Mouse (Mus musculus): ENCODE data around the gene Orai1.
"Not testable (repeated sequence)": the region's sequence is repeated elsewhere in the genome, so short reads cannot be mapped to it uniquely, and the experiment has no call there.

Gene Orai1

DNA sequence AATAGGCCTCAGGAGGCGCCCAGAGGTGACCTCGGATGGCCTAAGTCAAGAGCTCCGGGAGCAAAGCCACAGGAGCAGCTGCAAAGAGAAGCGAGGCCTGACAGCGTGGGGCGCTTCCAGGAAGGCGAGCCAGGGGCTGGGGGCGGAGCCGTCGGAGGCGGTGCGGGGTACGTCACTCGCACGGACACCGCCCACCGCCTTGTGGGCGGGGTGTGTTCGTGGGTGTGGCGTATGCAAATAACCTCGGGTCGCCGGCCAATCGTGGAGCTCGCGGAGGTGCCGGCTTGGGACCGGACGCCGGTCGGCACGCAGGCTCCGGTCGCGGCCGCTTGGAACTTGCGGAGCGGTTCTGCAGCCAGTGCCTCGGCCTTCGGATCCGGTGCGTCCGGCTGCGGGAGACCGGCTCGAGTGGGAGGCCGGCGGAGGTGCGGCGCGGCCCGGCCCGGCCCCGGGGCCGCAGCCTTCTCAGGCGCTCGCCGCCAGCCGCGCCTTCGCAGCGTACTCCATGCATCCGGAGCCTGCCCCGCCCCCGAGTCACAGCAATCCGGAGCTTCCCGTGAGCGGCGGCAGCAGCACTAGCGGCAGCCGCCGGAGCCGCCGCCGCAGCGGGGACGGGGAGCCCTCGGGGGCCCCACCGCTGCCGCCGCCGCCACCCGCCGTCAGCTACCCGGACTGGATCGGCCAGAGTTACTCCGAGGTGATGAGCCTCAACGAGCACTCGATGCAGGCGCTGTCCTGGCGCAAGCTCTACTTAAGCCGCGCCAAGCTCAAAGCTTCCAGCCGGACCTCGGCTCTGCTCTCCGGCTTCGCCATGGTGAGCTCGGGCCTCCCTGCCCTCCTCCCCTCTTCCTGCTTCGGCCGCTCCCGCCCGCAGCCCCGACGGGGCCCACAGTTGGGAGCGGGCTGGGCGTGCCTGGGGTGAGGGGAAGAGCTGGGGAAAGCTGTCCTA, at the start of gene Orai1:
Gene Orai1, plus strand, starts transcription at position 322 of the 949 bp plus-strand sequence.
- peak; percentile 92 to 96 for DNase-seq (ENCODE audit: low spot score in 2 of 2)

DNA sequence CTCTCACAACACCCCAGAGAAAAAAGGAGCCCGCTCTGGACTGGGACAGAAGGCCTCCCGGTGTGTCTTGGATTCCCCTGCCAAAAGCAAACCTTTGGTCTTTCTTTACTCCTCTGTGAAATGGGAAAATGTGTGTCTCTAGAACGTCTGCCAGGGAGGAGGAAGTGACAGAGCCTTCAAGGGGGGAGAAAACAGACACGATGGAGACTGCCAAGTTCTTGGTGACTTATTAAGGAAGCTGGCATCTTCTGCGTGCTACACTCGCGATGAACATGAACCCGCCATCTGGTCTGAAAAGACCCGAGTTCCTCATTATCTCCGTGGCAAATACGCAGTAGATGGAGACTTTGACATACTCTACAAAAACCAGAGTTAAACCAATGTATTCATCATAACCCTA, 49.4 kb upstream of the Orai1 start:
- DNase-seq (ENCODE audit: low spot score in 2 of 2) = peak in 1 of 2 experiments; percentile 24

- DNase-seq (ENCODE audit: low spot score in 2 of 2) = peak; percentile 52 to 75
Observed at GRCm38 (mm10) chr5:122968322-122968721, 46.6 kb upstream of the Orai1 start.

DNA sequence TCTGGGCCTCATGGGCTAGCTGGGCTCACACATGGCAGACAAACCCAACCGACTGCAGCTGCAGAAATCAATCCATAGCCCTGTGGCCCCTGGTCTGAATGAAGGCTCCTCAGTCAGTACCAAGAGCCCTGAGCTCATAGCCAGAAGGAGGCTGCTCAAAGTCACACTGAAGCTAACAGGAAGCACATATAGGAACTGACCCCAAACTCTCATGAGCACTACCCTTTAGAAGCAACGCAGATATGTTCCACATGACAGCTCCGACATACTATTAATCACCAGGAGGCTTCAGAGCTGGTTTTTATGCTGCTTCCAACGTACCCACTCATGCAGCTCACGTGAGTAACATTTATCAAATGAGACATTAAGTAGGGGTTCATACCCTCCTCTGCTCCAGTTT, 44.8 kb upstream of the Orai1 start:
- no peak for DNase-seq (ENCODE audit: low spot score in 2 of 2)

GRCm38 (mm10) chr5:122971438-122971837, 43.4 kb upstream of the Orai1 start:
- DNase-seq (ENCODE audit: low spot score in 2 of 2) = peak in 1 of 2 experiments; percentile 30

DNA sequence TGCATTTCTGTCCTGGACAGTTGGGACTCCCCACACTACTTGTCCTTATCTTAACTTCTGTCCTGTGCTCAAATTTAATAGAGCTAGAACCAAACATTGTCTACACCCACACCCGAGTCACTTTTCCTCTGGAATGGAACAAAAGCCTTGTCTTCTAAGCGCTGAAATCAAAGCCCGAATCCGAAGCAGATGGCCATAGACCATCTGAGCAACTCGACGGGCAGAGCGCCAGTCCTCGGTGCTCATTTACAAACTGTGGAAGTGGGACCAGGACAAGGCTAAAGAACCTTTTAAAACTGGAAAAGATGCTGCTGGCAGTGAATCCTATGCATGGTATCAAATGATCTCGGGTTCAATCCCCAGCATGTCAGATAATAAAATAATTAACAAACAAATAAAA, 42.8 kb upstream of the Orai1 start:
- DNase-seq (ENCODE audit: low spot score in 2 of 2) = peak in 1 of 2 experiments; percentile 55

DNA sequence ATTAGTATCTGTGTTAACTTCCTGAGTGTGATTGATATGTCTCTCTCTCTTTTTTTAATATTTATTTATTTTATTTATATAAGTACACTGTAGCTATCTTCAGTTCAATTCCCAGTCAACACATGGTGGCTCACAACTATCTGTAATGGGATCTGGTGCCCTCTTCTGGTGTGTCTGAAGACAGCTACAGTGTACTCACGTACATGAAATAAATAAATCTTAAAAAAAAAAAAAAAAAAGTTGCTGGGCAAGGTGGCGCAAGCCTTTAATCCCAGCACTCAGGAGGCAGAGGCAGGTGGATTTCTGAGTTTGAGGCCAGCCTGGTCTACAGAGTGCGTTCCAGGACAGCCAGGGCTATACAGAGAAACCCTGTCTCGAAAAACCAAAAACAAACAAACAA, 40.2 kb upstream of the Orai1 start:
- DNase-seq (ENCODE audit: low spot score in 2 of 2) = not testable (repeated sequence)

DNA sequence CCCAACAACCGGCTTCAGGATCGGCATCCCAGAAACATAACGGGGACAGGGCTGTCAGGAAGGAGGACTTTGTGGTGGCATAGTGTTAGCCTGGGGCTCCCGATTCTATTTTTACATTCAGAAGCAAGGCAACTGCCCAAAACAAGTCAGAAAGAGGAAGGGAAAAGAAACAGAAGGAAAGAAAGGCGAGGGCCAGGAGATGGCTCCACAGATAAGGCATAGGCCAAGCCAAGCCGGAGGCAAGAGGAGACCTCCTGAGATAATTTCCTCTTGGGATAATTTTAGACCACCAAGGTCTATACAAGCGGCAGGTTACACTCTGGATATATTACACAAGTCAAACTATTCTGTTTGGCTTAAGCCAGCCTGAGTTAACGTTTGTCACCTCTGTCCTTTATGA, 35.9 kb upstream of the Orai1 start:
- no peak for DNase-seq (ENCODE audit: low spot score in 2 of 2)

DNA sequence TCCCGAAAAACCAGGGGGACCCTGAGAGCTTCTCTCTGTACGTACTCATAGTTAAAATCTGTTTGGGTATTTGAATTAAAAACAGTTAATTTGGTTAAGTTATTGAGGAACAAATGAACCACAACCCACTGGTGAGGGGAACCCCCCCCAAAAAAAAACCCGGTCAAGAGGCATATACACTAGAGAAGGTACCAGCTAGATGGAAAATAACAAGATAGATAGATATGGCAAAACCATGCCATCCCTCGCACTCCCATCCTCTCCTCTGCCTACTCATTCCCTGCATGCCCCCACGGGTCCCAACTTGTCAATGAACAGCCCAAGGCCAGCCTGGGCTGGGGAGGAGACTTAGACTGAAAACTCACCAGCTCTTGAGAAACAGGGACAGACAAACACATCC, 30.4 kb upstream of the Orai1 start:
- DNase-seq (ENCODE audit: low spot score in 2 of 2) = no peak

- no peak for DNase-seq (ENCODE audit: low spot score in 2 of 2)
Observed at GRCm38 (mm10) chr5:122985276-122985675, 29.6 kb upstream of the Orai1 start.

DNA sequence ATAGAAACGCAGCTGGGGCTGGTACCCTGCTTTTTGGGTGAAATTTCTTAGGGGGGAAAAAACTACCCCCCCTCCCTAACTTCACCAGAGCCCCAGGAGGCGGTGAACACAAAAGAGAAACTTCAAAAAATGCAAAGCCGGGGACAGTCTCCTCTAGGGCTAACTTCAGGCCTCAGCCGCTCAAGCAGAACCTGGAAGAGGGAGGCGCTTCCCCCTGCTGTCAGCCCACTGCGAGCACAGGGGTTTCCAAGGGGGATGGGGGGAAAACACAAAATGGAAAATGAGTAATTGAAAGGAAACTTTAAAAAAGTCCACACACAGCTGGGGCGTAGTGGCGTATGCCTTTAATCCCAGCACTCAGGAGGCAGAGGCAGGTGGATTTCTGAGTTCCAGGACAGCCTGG, 28.8 kb upstream of the Orai1 start:
- DNase-seq (ENCODE audit: low spot score in 2 of 2) = no peak

DNA sequence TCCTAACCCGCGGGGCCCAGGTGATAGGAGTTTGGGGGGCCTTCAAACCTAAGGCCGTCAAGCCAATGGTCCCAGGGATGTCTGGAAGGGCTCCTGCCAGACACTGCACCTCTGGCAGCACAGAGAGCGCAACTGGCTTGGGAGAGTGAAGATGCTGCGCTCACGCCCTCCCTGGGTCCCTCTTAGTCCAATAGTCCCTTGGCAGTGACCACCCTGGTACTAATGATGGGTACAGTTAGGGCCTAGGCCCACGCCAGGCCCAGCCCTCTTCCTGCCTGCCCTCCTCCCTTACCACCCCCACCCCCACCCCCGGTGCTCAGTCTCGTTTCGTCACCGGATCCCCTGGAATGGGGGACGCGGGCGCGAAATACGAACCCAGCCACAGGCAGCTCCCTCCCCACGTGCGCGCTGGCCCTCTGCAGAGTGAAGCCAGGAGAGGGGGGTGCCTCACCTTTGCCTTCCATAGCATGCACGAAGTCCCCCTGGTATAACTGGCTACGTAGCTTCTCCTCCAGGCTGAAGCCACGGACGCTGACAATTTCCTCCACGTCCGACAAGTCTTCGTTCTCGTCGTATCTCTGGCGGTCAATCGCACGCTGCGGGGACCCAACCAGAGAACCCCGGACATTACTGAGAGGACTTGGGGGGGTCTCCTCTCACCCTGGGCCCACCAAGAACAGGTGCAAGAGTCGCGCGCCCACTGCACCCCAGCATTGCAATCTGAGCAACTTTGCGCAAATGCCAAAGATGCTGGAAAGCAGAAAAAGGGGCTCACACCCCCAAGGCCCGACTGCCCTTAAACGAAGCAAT, 27.5 kb upstream of the Orai1 start:
- DNase-seq (ENCODE audit: low spot score in 2 of 2) = peak in 1 of 2 experiments; percentile 24

DNA sequence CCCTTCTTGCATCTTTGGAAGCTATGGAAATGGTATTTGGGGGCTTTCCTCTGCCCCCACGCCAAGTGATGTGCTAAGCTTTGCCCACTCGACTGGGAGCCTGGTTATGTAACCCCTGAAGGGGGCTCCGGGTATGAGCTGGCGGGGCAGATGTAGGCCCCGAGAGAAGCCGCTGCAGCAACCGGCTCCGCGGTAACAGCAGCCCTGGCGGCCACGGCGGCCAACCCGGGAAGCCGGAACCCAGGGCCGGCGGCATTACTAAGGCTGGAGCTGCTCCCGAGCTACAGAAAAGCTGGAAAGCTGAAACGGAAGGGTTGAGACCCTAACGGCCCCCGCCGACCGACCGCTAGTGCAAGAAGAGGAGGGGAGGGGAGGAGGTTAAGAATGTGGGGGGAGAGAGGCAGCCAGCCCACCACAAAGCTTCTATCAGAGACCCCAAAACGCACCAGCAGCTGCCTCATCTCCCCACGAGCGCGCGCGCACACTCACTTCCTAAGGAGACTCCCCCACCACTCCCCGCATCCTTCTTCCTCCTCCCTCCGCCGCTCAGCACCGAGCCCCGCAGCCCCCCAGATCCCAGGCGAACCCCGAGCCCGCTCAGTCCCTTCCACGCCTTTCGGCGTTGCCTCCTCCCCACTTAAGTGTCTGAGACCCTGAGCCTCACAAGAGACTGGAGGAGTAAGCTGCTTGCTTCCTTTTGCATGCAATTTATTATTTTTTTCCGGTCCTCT, 26.7 kb upstream of the Orai1 start:
- peak; percentile 53 to 66 for DNase-seq (ENCODE audit: low spot score in 2 of 2)

GRCm38 (mm10) chr5:122989001-122989525, 25.8 kb upstream of the Orai1 start:
- peak; percentile 55 to 63 for DNase-seq (ENCODE audit: low spot score in 2 of 2)

DNA sequence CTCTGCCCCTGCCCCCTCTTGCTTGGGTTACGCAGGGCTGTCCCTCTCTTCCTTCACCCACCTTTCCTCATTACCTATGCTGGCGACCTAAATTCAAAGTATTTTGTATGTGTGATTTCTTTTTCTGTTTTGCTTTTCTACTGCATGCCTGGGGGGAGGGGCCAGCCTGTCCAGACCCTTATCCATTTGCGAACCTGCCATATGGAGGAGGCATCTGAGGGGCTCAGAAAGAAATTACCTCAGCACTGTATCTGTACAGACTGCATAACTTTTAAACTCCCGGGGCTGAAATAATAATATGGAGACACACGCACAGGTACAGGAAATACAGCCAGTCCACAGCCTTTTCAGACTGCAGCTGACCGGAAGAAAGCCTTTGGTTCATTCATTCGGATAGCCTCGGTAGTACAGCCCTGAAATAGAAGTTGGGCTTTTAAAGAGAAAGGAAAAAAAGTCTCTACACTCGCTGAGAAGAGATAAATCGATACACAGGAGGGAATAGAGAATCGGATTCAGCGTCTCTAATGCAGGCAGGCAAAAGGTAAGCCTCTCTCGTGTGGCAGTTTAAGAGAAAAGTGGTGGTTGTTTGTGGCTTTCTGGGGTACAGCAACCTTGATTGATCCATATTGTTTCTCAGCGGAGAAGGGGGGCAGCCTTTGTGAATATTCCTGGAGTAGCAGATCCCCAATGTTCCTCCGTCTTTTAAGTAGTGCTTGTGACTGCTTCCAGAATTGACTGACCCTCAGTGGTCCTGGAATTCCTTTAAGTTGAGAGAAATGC, 25.1 kb upstream of the Orai1 start, which contains the start of gene Kdm2b:
Gene Kdm2b, minus strand, starts transcription at position 273 of the 780 bp plus-strand sequence.
- no peak for DNase-seq (ENCODE audit: low spot score in 2 of 2)

DNA sequence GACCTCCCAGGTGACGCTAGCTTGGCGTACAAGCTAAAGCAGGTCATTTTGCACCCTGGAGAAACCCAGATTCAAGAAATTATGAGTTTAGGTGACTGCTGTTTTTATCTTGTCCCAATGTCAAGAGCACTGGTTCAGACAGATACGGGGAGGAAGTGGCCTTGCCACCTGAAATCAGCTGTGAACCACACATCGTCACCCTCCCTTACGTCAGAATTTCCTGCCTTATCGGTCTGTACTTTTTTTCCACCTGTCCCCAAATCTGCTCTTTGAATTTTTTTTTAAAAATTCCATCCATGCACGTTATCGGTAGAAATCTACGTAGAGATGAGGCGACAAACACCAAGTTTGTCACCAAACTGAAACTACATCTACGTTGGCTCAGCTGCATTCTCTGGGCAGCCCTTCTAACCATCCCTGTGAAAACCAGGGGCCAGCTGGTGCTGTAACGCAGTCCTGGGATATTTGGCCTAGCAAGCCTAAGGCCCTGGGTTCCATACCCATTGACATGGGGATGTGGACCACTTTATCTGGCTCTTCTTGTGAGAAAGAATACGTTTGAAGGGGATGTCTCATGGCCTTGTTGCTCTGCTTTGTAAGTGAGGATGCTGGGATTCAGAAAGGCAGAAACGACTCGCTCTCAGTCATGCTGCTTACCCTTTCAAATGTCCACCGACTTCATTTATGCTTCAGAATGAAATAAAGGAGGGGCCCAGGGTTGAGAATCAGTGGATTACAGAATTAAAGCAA, 24.3 kb upstream of the Orai1 start:
- DNase-seq (ENCODE audit: low spot score in 2 of 2) = no peak

GRCm38 (mm10) chr5:122991350-122992004, 23.4 kb upstream of the Orai1 start:
- DNase-seq (ENCODE audit: low spot score in 2 of 2) = no peak

GRCm38 (mm10) chr5:122993811-122994210, 21.1 kb upstream of the Orai1 start:
- DNase-seq (ENCODE audit: low spot score in 2 of 2) = no peak

GRCm38 (mm10) chr5:122994303-122994846, 20.5 kb upstream of the Orai1 start:
- DNase-seq (ENCODE audit: low spot score in 2 of 2) = peak; percentile 62 to 88
